Mouse (Mus musculus) monocyte, adult 5-6 weeks (primary cell): ENCODE data around the gene Sap30l. TPM values are rescaled to one million over a fixed set of nuclear protein-coding genes. Genes with fewer than 3 reads are reported as not detected.

Experiments
- ATAC-seq: fragments of 153-309, 156-312 bp; replicated peaks from 2 replicates; pipeline ENCODE4 v1.8.0; 2017; ENCODE audit warnings: mild to moderate bottlenecking; ENCODE audit not compliant: low TSS enrichment, insufficient number of reproducible peaks, severe bottlenecking, poor library complexity, low FRiP score
- total RNA-seq: library from RNA; stranded (forward); fragments of 200-1000, 200-491, 200-594 nt; gene quantifications from 3 replicates; pipeline ENCODE4 v1.2.3, GENCODE M21; 2017

The Sap30l gene
- 24.3 to 39.7 TPM (median 38.7 TPM) in 3 replicates for total RNA-seq

DNA sequence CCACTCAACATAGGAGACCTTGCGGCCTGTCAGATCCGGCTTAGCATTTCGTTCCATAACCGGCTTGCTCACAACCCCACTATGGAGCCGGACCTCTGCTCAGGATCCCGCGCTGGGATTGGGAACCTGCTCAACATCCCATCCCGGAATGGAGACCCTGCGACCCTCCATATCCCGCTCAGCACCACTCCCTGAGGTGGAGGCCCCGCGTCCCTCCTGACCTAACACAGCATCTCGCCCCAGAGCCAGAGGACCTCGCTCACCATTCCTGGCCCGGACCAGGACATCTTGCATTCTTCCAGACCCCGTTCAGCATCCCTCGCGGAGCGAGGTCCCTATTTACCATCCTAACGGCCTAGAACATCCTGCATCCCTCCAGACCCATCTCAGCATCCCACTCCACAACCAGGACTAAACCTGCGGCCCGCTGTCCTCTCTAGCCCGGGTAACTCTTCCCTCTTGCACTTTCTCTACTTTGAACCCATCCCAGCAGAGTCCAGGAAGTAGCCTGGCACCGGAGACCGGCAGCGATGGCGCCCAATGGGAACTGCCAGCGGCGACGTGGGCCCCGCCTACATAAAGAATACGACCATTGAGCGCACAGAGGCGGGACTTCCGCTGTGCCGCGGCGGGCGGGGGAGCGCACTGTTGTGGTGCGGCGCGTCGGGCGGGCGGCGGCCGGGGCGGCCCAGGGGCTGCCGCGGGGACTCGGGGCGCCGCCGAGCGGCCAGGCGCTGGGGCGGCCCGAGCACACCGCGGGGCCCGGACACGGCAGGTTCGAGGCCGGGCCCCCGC lies at the start of gene Sap30l:
Gene Sap30l, plus strand, starts transcription at position 667 of the 795 bp plus-strand sequence.
- ATAC-seq: peak; percentile 99

DNA sequence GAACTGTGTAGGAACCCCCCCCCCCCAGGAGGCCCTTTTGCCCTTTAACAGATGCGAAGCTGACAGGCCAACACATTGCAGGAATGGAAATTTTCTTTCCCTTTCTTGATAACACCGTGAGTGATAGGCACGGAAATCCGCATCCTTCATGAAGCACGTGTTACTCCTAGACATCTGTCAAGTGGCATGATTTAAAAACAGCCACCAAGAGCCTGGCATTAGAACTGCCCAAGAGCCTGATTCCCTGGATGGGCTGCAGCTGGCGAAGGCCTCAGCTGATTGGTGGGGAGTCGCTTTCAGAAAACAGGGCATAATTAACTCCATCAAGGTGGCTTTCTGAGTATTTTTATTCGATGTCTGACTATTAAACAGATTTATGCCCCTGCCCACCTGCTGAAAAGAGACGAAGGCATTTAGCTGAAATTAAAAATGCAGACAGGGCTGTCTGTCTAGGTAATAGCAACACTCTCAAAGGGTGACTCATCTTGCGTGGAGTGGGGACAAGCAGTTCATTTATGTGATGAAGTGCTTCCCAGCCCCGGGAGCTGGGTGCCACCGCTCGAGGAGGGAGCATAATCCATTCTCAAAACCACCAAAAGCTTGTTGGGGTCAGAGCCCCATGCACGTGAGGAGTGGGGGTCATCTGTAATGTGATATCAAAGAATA lies 47.8 kb upstream of the Sap30l start:
- ATAC-seq: no peak

DNA sequence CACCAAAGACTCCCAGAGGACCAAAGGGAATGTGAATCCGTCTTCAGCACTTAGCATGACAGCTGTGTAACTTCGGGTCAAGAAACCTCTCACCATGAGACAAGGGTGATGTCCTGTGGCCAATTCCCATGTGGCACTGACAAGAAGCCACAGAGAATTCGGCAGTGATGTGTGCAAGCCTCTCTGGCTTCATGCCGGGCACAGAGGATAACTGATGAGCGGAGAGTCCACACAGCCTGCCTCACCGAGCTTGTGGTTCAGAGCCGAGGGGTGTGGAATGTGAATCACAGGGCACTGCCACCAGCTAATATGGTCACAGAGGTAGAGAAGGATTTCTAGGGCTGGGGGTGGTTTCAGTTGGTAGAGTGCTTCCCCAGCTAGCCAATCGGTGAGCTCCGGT lies 42.8 kb upstream of the Sap30l start:
- no peak for ATAC-seq

DNA sequence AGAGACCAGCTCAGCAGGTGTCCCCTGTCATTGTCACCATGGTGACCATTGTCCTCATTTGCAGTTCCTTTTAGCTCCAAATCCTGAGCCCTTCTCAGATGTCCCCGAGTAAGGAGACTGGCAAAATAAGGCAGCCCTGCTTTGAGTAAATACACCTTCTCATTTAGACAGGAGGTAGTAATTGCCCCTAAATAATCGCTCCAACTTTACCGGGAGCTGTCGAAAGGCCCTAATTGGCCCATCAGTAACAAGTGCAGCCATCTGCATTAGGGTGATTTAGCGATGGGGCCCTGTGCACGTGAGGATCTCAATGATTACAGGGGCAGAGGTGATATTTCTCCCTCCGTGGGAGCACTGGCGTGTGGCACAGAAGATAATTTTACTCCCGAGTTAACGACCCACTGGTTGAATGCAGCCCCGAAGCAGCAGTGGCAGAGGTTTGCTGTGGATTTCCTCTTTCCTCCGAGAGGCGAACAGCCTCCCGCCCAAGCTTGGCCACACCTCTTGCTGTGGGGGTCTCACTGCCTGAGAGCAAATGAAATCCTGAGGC lies 40.9 kb upstream of the Sap30l start:
- ATAC-seq: no peak

DNA sequence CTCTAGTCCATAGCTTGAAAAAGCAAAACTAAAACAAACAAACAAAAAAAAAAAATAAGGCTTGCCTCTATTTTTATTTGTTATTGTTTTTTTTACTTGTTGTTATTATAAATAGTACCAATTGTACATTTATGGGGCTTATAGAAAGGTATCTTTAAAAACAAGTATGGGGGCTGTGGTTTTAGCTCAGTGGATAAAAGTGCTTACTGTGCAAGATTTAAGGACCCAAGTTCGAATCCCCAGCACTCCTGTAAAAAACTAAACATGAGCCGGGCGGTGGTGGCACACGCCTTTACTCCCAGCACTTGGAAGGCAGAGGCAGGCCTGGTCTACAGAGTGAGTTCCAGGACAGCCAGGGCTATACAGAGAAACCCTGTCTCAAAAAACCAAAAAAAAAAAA lies 40.1 kb upstream of the Sap30l start:
- ATAC-seq: no peak

DNA sequence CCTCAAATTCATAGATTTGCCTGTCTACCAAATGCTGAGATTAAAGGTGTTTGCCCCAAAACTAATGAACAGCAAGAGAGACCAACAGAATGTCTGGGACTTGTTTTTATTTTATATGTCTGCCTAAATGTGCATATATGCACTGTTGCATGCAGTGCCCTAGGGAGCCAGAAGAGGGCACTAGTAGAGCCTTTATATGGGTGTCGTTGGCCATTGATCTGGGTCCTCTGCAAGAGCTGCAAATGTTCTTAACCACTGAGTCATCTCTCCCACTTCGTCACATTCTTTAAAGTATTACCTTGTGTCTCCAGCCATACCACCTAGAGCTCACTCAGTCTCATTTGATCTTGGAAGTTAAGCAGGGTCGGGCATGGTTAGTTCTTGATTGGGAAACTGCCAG lies 37.3 kb upstream of the Sap30l start:
- no peak for ATAC-seq

DNA sequence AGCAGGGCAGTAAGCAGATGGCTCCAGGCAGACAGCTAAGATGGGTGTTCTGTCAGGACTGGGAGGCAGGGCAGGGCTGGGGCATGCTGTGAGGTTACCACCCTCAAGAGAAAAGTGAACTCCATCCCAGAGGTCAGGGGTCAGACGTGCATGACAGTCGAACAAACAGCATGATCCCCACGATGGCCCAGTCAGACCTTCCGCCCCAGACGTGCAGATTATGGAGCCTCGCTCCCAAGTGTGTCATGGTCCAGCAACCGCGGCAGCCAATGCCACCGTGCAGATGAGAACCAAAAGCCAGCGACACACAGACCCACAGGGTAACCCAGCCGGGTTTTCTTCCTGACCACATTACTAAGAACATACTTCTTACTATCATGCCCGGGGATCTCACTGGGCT lies 34.8 kb upstream of the Sap30l start:
- no peak for ATAC-seq

DNA sequence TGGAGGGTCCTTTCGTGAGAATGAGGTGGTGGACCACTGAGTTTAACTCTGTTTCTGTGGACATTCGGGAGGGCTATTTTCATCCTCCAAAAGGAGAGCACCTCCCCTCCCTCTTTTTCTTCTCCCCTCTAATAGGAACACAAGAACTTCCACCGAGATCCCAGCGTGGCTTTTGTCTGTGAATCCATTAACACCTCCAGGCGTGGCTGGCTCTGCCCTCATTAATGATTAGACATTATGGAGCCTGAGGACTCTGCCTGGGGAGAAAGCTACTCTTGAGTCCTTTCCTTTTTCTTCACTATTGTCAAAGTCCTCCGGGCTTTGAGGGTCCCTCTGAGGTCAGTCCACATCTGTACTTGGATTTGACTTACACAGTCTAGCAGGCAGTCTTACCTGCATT lies 34.3 kb upstream of the Sap30l start:
- ATAC-seq: no peak

DNA sequence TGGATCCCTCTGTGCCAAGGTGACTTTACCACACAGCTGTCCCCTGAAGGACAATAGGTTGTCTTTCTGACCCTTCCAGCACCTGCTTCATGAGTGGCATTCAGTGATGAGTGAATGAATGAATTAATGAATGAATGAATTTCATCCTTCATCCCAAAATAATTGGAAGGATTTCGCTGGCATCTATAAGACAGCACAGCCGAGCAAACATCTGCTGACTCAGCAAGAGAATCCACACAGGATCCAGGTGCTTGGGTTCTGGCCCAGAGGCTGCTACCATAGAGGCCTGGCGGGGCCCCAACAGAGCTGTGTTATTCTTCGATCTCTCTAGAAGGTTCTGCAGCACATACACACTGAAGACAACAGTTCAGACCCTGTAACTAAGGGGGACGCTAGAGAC lies 30.7 kb upstream of the Sap30l start:
- ATAC-seq: no peak

DNA sequence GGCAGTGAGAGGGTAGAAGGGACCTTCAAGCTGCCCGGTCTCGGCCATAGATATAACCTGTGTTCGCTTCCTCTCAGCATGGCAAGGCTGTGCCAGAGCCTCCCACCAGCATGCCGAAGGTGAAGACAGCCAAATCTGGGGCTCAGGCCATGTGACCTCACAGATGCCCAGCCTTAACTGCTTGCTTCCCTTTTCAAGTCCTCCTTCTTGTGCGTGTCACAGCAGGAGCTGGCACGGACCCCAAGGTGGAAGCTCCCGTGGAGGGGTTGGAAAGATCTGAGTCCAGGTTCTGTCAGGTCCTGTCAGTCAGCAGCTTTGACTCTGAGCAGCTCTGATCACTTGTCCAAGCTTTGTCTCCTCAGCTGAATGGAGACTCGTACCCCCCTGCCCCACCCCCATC lies 29.8 kb upstream of the Sap30l start:
- ATAC-seq: no peak

DNA sequence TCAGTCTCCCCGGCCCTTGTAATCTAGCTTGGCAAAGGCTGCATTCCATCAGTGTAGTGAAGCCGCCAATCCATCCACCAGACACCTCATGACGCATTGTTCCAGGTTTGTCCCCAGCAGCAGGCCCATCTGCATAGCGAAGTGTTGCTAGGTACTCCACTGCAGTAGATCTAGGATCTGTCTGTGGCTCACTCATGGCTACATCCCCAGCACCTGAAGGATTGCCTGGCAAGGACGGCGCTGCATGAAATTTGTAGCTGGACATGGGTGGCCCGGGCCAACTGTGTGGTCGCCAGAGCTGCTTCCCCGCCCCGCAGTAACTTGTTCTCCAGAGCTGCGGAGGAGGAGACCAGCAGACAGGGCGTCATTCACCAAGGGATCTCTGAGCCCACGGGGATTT lies 28.0 kb upstream of the Sap30l start:
- no peak for ATAC-seq

DNA sequence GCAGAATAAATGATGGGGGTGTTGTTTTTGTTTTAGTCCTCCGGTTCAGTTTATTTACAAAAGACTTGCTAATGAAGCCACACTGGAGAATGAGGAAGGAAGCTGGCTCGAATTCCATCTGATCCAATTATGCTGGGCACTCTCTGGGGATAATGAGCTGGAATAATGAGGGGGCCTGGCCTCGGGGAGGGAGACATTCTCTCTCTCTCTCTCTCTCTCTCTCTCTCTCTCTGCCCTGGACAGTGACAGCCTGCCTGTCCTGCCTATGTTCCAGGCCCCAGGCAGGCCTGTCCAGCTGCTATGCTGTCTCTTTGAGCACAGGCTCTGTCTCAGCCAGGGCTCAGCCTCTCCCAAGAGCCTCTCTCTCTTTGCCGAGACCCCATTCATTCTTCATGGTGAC lies 27.5 kb upstream of the Sap30l start:
- no peak for ATAC-seq

DNA sequence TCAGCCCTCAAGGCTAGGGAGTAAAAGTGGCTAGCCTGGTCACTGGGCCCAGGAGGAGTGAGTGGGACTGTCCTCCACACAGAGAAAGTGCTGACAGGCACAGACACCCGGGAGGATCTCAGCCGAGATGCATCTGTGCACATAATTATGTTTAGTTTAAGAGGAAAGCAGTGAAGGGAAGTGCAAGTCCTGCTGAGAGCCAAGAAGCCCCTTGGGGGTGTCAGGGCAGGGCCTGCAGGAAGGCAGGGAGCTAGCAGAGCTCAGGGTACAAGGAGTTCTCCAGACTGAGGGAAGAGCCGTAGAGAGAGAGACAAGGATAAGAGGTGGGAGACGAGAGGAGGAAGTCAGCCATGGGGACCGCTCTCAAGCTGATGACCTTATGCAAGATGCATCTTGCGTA lies 25.6 kb upstream of the Sap30l start:
- no peak for ATAC-seq

DNA sequence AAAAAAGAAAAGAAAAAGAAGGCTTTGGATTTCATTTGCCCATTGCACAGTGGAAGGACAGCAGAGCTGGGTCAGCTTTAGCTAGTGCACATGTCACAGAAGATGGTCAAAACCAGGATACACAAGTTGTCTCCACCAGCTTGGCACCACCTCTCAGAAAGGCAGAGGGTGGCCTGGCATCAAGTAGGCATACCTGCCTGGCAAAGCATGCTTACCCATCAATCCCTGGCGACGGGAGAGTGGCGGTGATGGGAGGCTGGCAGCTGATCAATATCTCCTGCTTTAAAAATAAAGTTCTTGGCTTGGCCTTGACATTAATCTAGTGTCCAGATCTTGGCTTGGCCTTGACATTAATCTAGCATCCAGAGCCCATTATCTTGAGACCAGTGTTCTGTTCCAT lies 24.9 kb upstream of the Sap30l start:
- ATAC-seq: no peak

DNA sequence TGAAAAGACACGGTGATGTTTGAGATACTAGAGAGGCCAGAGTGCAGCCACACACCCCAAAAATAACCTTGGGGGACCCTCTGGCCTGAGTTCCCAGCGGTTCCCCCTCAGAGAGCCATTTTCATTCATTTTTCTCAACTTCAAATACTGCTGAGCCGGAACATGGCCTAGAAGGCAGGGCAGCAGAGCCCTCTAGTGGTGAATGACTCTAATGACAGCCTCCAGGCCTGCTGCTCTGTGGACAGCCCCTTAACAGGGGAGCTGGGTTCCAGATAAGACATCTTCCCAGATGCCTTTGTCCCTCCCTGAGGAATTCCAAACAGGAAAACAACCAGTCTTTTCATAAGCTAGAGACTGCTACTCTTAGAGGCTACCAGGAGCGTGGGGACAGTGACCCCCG lies 23.1 kb upstream of the Sap30l start:
- peak; percentile 58; the same call in 1 of the 2 replicates for ATAC-seq

DNA sequence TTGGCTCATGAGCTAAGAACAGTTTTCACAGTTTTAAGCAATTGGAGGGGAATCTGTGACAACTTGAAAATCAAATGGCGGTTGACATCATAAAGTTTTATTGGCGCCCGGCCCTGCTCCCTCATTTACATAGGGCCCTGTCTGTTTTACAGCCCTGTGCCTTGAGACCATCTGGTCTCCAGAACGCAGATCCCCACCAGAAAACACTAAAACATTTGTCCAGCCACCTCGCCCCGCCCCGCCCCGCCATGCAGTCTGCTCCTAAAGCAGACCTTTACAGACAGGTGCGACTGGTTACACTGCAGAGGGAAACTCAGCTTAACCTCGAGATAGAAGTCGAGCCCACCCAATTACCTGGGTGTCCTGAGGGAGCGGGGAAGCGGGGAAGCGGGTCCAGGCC lies 21.6 kb upstream of the Sap30l start:
- ATAC-seq: no peak

DNA sequence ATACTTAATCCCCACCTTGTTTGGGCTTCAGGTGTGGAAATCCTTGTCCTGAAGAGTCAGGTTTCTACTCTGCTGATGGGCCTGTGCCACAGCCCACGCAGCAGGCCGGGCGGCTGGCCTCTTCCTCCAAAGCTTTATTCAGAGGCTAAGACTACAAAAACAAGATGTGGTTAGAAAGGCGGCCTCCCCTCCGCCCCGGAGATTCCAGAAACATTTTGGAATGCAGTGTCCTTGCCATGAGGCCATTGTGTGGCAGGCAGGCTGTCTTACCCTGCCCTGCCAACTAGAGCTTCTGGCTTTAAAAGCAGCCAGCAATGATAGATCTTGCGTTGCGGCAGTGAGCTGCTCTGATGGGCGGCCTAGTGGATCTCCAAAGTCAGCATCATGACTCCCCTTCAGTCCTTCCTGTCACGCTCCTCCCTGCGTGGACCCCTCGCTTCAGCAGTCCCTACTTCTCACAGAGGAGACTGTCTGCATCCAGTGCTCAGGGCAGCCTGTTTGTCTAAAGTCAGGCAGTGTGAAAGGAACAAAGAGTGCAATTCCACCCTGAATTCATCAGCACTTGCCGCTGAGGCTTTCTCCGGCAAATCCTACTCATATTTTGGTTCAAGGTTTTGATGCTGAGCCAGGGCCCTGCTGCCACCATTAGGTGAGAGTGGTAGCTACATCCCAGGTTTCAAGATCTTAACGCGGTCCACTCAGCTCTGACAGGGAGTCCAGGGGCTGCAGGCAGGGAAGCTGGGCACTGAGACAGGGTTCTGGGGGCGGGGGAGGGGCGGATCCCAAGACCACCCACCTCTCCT lies 14.6 kb upstream of the Sap30l start:
- no peak for ATAC-seq

DNA sequence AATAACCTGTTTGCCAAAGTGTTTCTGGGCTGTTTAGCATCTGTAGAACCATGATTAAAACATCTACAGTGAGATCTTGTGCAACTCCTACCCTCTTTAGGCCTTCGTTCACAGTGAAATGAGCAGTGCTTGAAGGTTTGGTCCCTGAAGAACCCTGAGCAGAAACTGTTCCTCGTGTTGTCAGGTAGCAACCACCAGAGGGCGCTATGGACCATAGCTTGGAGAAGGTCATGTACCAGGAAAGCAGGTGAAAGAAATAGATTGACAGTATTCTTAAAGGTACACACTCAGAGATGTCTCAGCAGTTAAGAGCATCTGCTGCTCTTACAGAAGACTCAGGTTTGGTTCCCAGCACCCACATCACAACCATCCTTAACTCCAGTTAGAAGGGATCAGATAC lies 13.5 kb upstream of the Sap30l start:
- ATAC-seq: peak; percentile 61

DNA sequence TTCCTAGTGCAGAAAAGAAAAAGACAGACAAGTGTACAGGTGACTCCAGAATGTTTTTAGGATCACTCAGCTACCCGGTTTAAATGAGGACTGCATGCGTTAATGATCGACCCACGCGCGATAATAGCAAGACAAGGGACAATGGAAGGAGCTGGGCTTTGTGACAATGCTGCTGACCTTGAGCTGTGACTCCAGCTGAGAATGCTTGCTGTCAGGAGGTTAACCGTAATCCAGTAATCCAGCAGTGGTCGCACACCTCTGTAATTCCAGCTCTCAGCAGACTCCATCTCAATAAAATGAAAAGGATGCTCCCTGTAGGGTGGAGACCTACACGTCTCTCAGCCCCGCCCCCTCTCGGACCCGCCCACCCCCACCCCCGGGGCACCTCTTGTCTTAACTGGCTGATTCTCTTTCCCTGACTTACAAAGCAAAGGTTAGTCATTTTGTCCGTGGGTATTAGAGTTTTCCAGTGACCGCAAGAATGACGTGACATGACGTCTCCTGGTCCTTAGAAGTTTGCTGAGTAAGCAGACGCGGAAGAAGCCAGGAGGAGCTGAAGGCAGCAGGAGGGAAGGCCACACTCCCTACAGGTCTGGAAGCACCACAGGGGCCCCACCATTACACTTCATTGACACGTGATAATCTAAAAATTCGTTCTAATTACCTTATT lies 10.4 kb upstream of the Sap30l start:
- no peak for ATAC-seq
